20 mouse cellular contexts compared by ENCODE assay signal in the genomic region with DNA sequence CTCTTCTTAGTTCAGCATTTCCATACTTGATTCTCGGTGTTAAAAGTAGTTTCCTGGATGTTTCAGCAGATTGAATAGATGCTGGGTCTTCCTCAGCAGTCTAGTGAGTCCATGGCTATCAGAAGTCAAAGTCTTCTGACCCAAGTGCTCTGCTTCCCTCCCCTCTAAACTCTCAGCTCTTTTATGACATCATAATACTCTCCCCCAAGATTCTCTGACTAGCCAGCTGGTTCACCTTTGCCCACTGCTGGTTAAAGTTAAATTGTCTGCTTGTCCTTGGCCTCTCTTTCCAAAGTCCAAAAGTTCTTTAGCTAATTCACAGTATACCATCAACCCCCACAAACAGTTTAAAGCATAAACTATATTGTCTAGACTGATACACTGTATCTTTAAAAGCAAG. TPM values are rescaled to one million over a fixed set of nuclear protein-coding genes. Genes with fewer than 3 reads are reported as not detected.
"Had no signal": no experiment of that assay in that cellular context is flagged by ENCODE, and none has a peak within 500 bp of the region (broad histone marks: within the 10 kb centered on the region; RNA-seq: fewer than 3 reads in every experiment).

A gene (minus strand): TSS at position 140 of the 400 bp plus-strand sequence.

- H3K36me3 ChIP-seq: hindbrain, embryonic 15.5 days; limb, embryonic 13.5 days; liver, embryonic 13.5 days; midbrain, embryonic 12.5 days; neural tube, embryonic 13.5 days had no signal

- H3K27ac ChIP-seq: hindbrain, embryonic 15.5 days; limb, embryonic 13.5 days; liver, embryonic 13.5 days; midbrain, embryonic 12.5 days; neural tube, embryonic 13.5 days had no signal

- H3K4me3 ChIP-seq: hindbrain, embryonic 15.5 days; limb, embryonic 13.5 days; liver, embryonic 13.5 days; midbrain, embryonic 12.5 days; neural tube, embryonic 13.5 days had no signal

- H3K4me1 ChIP-seq: hindbrain, embryonic 15.5 days; limb, embryonic 13.5 days; liver, embryonic 13.5 days; midbrain, embryonic 12.5 days; neural tube, embryonic 13.5 days had no signal

- H3K27me3 ChIP-seq: hindbrain, embryonic 15.5 days; limb, embryonic 13.5 days; liver, embryonic 13.5 days; midbrain, embryonic 12.5 days; neural tube, embryonic 13.5 days had no signal

- DNase-seq: left cerebral cortex, postnatal 4 days; liver, embryonic 13.5 days; lung, adult 18-20 months; retina, postnatal 1 day; right cerebral cortex, postnatal 4 days; spleen, adult 18-20 months; thymus, postnatal 4 days had no signal

- H3K9me3 ChIP-seq: hindbrain, embryonic 15.5 days; limb, embryonic 13.5 days; liver, embryonic 13.5 days; midbrain, embryonic 12.5 days; neural tube, embryonic 13.5 days had no signal

- H3K9ac ChIP-seq: hindbrain, embryonic 15.5 days; limb, embryonic 13.5 days; liver, embryonic 13.5 days; midbrain, embryonic 12.5 days; neural tube, embryonic 13.5 days had no signal

- H3K4me2 ChIP-seq: hindbrain, embryonic 15.5 days; limb, embryonic 13.5 days; liver, embryonic 13.5 days; midbrain, embryonic 12.5 days; neural tube, embryonic 13.5 days had no signal

- ATAC-seq: midbrain, embryonic 16.5 days had no signal

RNA-seq across cellular contexts. Expression of the gene that starts here (rescaled TPM):
- total RNA-seq: layer of hippocampus, adult 8-10 months; layer of hippocampus, postnatal 14 days; left cerebral cortex, adult 18-20 months; left cerebral cortex, postnatal 10 days; left cerebral cortex, postnatal 4 days; megakaryocyte-erythroid progenitor cell, adult 5-6 weeks had no signal
- polyA plus RNA-seq: hindbrain, embryonic 15.5 days; large intestine, adult 2 months; limb, embryonic 13.5 days; liver, embryonic 13.5 days; lung, embryonic 16.5 days; midbrain, embryonic 12.5 days; midbrain, embryonic 16.5 days; neural tube, embryonic 13.5 days; stomach, embryonic 14.5 days had no signal
